Mouse (Mus musculus) CH12.LX (cell line): ENCODE measurements around the gene Dglucy. TPM values are rescaled to one million over a fixed set of nuclear protein-coding genes. Genes with fewer than 3 reads are reported as not detected.

Source experiments
- DNase-seq: peaks from one replicate; pipeline ENCODE4 v3.0.0-alpha.2; 2013; ENCODE audit errors: extremely low read depth
- H3K27ac ChIP-seq: 2 replicates; pipeline ENCODE4 v1.5.1; 2012; ENCODE audit warnings: low read depth, mild to moderate bottlenecking, control low read depth, moderate library complexity; ENCODE audit not compliant: insufficient read depth
- H3K27me3 ChIP-seq: replicated peaks from 2 replicates; pipeline ENCODE3; 2012; ENCODE audit warnings: inconsistent platforms
- H3K36me3 ChIP-seq, 2 experiments: replicated peaks in 1 of 2; 2 replicates each; pipeline versions ENCODE3 to v1.6.1; 2012; ENCODE audit warnings: inconsistent platforms in 1 of 2, low read length in 1 of 2, mild to moderate bottlenecking in 1 of 2, mixed read lengths in 1 of 2, moderate library complexity in 1 of 2; ENCODE audit not compliant: control insufficient read depth in 1 of 2, insufficient read depth in 1 of 2
- H3K4me1 ChIP-seq, 2 experiments: 2 replicates each; pipeline ENCODE4 v1.6.1; 2012; ENCODE audit warnings: inconsistent platforms in 1 of 2, moderate library complexity in 1 of 2; ENCODE audit not compliant: insufficient read depth in 2 of 2, control insufficient read depth in 1 of 2
- H3K4me2 ChIP-seq: 2 replicates; pipeline ENCODE4 v1.6.1; 2012; ENCODE audit warnings: low read depth, mild to moderate bottlenecking, control low read depth; ENCODE audit not compliant: poor library complexity, insufficient read depth, severe bottlenecking
- H3K4me3 ChIP-seq, 3 experiments: fragments of 150-350 bp in 1 of 3; sonication (generic) in 1 of 3; replicated peaks in 1 of 3; 2 replicates each; pipeline versions ENCODE3 to v1.5.1; 2011 to 2012; ENCODE audit warnings: low read depth in 2 of 3, low read length in 2 of 3, mild to moderate bottlenecking in 2 of 3, moderate library complexity in 2 of 3, control low read depth in 1 of 3, improper control_type of control experiment in 1 of 3, inconsistent platforms in 1 of 3, mixed read lengths in 1 of 3; ENCODE audit not compliant: poor library complexity in 1 of 3
- H3K79me2 ChIP-seq: replicated peaks from 2 replicates; pipeline ENCODE4 v1.6.1; 2012; ENCODE audit warnings: mild to moderate bottlenecking, moderate library complexity; ENCODE audit not compliant: control insufficient read depth, poor library complexity, insufficient read depth, severe bottlenecking; ENCODE audit errors: extremely low read depth
- H3K9ac ChIP-seq: 2 replicates; pipeline ENCODE4 v1.6.1; 2012; ENCODE audit warnings: low read depth, mild to moderate bottlenecking, control low read depth, moderate library complexity; ENCODE audit not compliant: insufficient read depth
- H3K9me3 ChIP-seq: replicated peaks from 2 replicates; pipeline ENCODE3; 2012; ENCODE audit warnings: low read length, inconsistent platforms, mixed read lengths
- BHLHE40 ChIP-seq: IDR thresholded peaks from 2 replicates; pipeline ENCODE4 v1.6.1; 2011; ENCODE audit warnings: mild to moderate bottlenecking, low read depth, low read length, improper control_type of control experiment
- CHD2 ChIP-seq: IDR thresholded peaks from 2 replicates; pipeline ENCODE4 v1.6.1; 2011; ENCODE audit warnings: low read length, improper control_type of control experiment
- CTCF ChIP-seq, 2 experiments: IDR thresholded peaks in 1 of 2; conservative IDR thresholded peaks in 1 of 2; 2 replicates each; pipeline ENCODE4 v1.5.1; 2011 to 2012; ENCODE audit warnings: low read depth in 2 of 2, low read length in 2 of 2, improper control_type of control experiment in 1 of 2, inconsistent platforms in 1 of 2, mild to moderate bottlenecking in 1 of 2, moderate library complexity in 1 of 2
- E2F4 ChIP-seq: IDR thresholded peaks from 2 replicates; pipeline ENCODE4 v1.6.1; 2011; ENCODE audit warnings: low read depth, low read length, improper control_type of control experiment; ENCODE audit not compliant: insufficient replicate concordance
- ELF1 ChIP-seq: IDR thresholded peaks from 2 replicates; pipeline ENCODE4 v1.6.1; 2014; ENCODE audit warnings: low read depth, mild to moderate bottlenecking, inconsistent platforms, low read length, improper control_type of control experiment
- EP300 ChIP-seq: IDR thresholded peaks from 2 replicates; pipeline ENCODE4 v1.6.1; 2011; ENCODE audit warnings: low read length, improper control_type of control experiment
- ETS1 ChIP-seq: conservative IDR thresholded peaks from 2 replicates; pipeline ENCODE4 v1.6.1; 2012; ENCODE audit warnings: low read depth, mild to moderate bottlenecking, inconsistent platforms, low read length, improper control_type of control experiment, moderate library complexity
- GABPA ChIP-seq: IDR thresholded peaks from 2 replicates; pipeline ENCODE4 v1.6.1; 2012; ENCODE audit warnings: low read depth, low read length, improper control_type of control experiment, inconsistent platforms; ENCODE audit not compliant: insufficient replicate concordance
- HCFC1 ChIP-seq: IDR thresholded peaks from 2 replicates; pipeline ENCODE4 v1.6.1; 2012; ENCODE audit warnings: low read depth, mild to moderate bottlenecking, inconsistent platforms, low read length, improper control_type of control experiment
- IRF4 ChIP-seq: IDR thresholded peaks from 2 replicates; pipeline ENCODE4 v1.6.1; 2014; ENCODE audit warnings: low read depth, mild to moderate bottlenecking, inconsistent platforms, low read length, improper control_type of control experiment
- JUN ChIP-seq: IDR thresholded peaks from 2 replicates; pipeline ENCODE4 v1.6.1; 2011; ENCODE audit warnings: low read depth, mild to moderate bottlenecking, low read length, improper control_type of control experiment, moderate library complexity; ENCODE audit not compliant: insufficient read depth
- KAT2A ChIP-seq: IDR thresholded peaks from 2 replicates; pipeline ENCODE4 v1.6.1; 2012; ENCODE audit warnings: low read length, improper control_type of control experiment, inconsistent platforms; ENCODE audit not compliant: insufficient replicate concordance
- MAFK ChIP-seq: IDR thresholded peaks from 2 replicates; pipeline ENCODE4 v1.6.1; 2011; ENCODE audit warnings: low read length, improper control_type of control experiment; ENCODE audit not compliant: insufficient replicate concordance
- MEF2A ChIP-seq: IDR thresholded peaks from 2 replicates; pipeline ENCODE4 v1.6.1; 2014; ENCODE audit warnings: low read depth, mild to moderate bottlenecking, inconsistent platforms, low read length, improper control_type of control experiment, borderline replicate concordance
- MXI1 ChIP-seq: IDR thresholded peaks from 2 replicates; pipeline ENCODE4 v1.6.1; 2011; ENCODE audit warnings: mild to moderate bottlenecking, low read depth, low read length, improper control_type of control experiment
- NELFE ChIP-seq: IDR thresholded peaks from 2 replicates; pipeline ENCODE4 v1.6.1; 2011; ENCODE audit warnings: low read depth, low read length, improper control_type of control experiment
- PAX5 ChIP-seq: IDR thresholded peaks from 2 replicates; pipeline ENCODE4 v1.6.1; 2012; ENCODE audit warnings: low read length, inconsistent platforms, mixed read lengths
- POLR2A ChIP-seq: IDR thresholded peaks from 2 replicates; pipeline ENCODE4 v1.6.1; 2011; ENCODE audit warnings: low read depth, mild to moderate bottlenecking, improper control_type of control experiment, low read length
- POLR2AphosphoS2 ChIP-seq: IDR thresholded peaks from 2 replicates; pipeline ENCODE4 v1.6.1; 2011; ENCODE audit warnings: low read depth, low read length, improper control_type of control experiment
- SIN3A ChIP-seq: IDR thresholded peaks from 2 replicates; pipeline ENCODE4 v1.6.1; 2012; ENCODE audit warnings: low read length, improper control_type of control experiment, inconsistent platforms
- SMC3 ChIP-seq: IDR thresholded peaks from 2 replicates; pipeline ENCODE4 v1.6.1; 2011; ENCODE audit warnings: low read depth, low read length, improper control_type of control experiment
- TBP ChIP-seq: conservative IDR thresholded peaks from 2 replicates; pipeline ENCODE4 v1.6.1; 2011; ENCODE audit warnings: low read depth, low read length, improper control_type of control experiment
- TCF12 ChIP-seq: IDR thresholded peaks from 2 replicates; pipeline ENCODE4 v1.6.1; 2014; ENCODE audit warnings: low read depth, mild to moderate bottlenecking, inconsistent platforms, low read length, improper control_type of control experiment
- UBTF ChIP-seq: IDR thresholded peaks from 2 replicates; pipeline ENCODE4 v1.6.1; 2012; ENCODE audit warnings: low read depth, mild to moderate bottlenecking, inconsistent platforms, low read length, improper control_type of control experiment, moderate library complexity
- USF1 ChIP-seq: IDR thresholded peaks from 2 replicates; pipeline ENCODE4 v1.6.1; 2014; ENCODE audit warnings: low read depth, mild to moderate bottlenecking, inconsistent platforms, low read length, improper control_type of control experiment
- USF2 ChIP-seq: conservative IDR thresholded peaks from 2 replicates; pipeline ENCODE4 v1.6.1; 2011; ENCODE audit warnings: low read depth, low read length, improper control_type of control experiment
- ZC3H11A ChIP-seq: IDR thresholded peaks from 2 replicates; pipeline ENCODE4 v1.6.1; 2012; ENCODE audit warnings: low read depth, mild to moderate bottlenecking, inconsistent platforms, low read length, improper control_type of control experiment
- ZKSCAN1 ChIP-seq: IDR thresholded peaks from 2 replicates; pipeline ENCODE4 v1.6.1; 2012; ENCODE audit warnings: low read depth, inconsistent platforms, low read length, improper control_type of control experiment, borderline replicate concordance
- ZMIZ1 ChIP-seq: IDR thresholded peaks from 2 replicates; pipeline ENCODE4 v1.6.1; 2012; ENCODE audit warnings: low read depth, mild to moderate bottlenecking, inconsistent platforms, low read length, improper control_type of control experiment
- dilution Hi-C: fragments of 300-500 bp; cut with MboI; formaldehyde crosslinking; loops from 2 replicates; pipeline ENCODE4 v1.14.3; 2020; ENCODE audit warnings: low sequenced_read_pairs; ENCODE audit not compliant: extremely low pct_unique_long_range_greater_than_20kb, extremely low pct_ligation_motif_present
- in situ Hi-C: fragments of 300-500 bp; cut with MboI; formaldehyde crosslinking; loops from 3 replicates; pipeline ENCODE4 v1.14.3; 2019; ENCODE audit warnings: low sequenced_read_pairs, low pct_ligation_motif_present, low pct_unique_long_range_greater_than_20kb, mixed read lengths
- polyA plus RNA-seq: library from polyadenylated mRNA; unstranded; fragments of >175 nt; gene quantifications from 2 replicates; pipeline ENCODE4 v1.2.1, GENCODE M21; 2012; ENCODE audit warnings: low read depth; ENCODE audit not compliant: insufficient read length
- total RNA-seq, 2 experiments: library from RNA; depleted of rRNA; stranded (reverse); fragments of 300-350 nt in 1 of 2; fragments of >200 nt in 1 of 2; gene quantifications; 2 replicates each; pipeline ENCODE4 v1.2.3; 2012 to 2014

Dglucy gene
- total and polyA plus RNA-seq, 3 experiments: 5.5 to 20.6 (median 10.1) TPM

DNA sequence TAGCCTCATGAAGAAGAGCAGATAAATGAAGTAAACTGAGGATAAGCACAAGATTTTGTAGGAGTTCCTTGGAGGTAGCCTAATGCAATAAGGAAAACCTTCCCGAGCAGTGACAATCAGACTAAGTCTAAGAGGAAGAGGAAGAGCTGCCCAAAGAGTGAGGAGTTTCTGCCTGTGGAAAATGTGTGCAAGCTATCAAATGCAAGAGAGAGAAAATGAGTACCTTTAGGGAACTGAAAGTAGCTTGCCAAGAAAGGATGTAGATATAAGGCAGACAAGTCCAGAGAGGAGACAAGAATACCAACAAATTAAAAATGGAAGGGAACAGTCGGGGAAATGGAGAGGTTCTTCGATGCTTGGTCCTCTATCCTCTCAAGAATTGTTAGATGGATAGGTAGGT is 106.7 kb downstream of the Dglucy start (continued):
- TF ChIP-seq MAFK (no peak), MEF2A (peak; percentile 51; the same call in 1 of the 2 replicates)

DNA sequence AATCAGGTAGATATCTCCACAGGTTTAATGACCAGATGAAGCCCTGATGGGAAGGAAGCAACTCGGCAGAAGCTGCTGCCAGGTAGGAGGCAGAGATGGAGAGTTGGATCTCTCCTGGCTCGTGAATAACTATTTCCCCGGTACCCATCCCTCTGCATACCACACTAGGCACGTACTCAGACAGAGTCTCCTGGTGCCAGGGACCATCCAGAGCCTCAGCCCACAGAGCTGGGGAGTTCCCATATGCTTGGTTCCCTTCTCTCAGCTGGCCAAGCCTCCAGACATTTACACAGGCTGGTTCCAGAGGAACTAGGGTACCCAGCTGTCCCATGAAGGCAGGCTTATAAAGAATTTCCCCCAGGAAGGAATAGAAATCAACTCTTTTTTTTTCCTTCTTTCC is 108.0 kb downstream of the Dglucy start:
- H3K36me3 ChIP-seq: no peaks in the 10 kb centered on the region
- H3K9me3 ChIP-seq: no peaks in the 10 kb centered on the region
- in situ Hi-C loops: loop anchor here (5.0 kb wide), 1 partner anchor 35 kb away; no protein-coding TSS in a partner anchor
- H3K4me1 ChIP-seq: peaks cover 28 to 59% of the 10 kb centered on the region in 2 experiments
- H3K4me3 ChIP-seq: peak overlapping the region in 1 of 3 experiments; percentile 6
- no peak overlapping the region for H3K9ac ChIP-seq
- no peak for DNase-seq
- H3K27me3 ChIP-seq: no peaks in the 10 kb centered on the region
- H3K79me2 ChIP-seq: no peaks in the 10 kb centered on the region
- dilution Hi-C loops: no loop called here
- H3K4me2 ChIP-seq: no peak overlapping the region
- no peak overlapping the region for H3K27ac ChIP-seq
- TF ChIP-seq POLR2A (no peak), POLR2AphosphoS2 (no peak), PAX5 (no peak), TBP (no peak), TCF12 (no peak), SIN3A (no peak), CTCF (conservative IDR thresholded peaks at IDR 0.05 in 1 of 2, IDR thresholded peaks at IDR 0.05 in 1 of 2; ENCODE audit: low read depth in 2 of 2, low read length in 2 of 2) (no peak), KAT2A (no peak), USF2 (no peak), ZKSCAN1 (no peak), BHLHE40 (no peak), JUN (no peak), IRF4 (no peak), SMC3 (no peak), CHD2 (no peak)
- TF ChIP-seq, all 38 proteins: peak for 0

DNA sequence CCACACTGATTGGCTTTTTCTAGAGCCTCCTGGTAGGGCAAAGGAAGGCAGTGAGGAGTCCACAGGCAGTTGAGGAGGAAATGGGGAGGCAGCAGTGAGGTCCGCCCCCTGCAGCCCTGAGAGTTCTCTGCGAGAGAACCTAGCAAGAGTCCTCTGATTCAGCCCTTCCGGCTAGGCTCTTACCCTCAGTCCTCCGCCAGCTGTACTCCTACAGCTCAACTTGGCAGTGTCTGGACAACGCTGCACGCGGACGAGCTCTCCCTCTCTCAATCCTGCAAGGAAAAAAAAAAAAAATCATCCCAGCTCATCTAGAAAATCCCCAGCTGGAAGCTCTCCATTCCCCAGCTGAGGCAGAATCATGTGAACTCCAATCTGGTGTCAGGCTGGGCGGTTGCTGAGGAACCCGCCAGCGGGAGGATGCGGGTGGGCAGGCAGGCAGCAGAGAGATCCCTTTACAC is 109.0 kb downstream of the Dglucy start:
- dilution Hi-C loops: no loop called here
- in situ Hi-C loops: loop anchor here (5.0 kb wide), 1 partner anchor 36 kb away; no protein-coding TSS in a partner anchor

More for the DNA sequence above, 109.0 kb downstream of the Dglucy start:
- no peak for DNase-seq
- Histone ChIP-seq H3K79me2 (no peaks in the 10 kb centered on the region), H3K4me2 (no peak overlapping the region), H3K9ac (no peak overlapping the region), H3K27me3 (no peaks in the 10 kb centered on the region), H3K36me3 (no peaks in the 10 kb centered on the region), H3K27ac (no peak overlapping the region), H3K4me3 (no peak overlapping the region), H3K4me1 (peaks cover 20 to 49% of the 10 kb centered on the region in 2 experiments), H3K9me3 (no peaks in the 10 kb centered on the region)
- TF ChIP-seq SMC3 (no peak), TBP (no peak), NELFE (no peak), CHD2 (no peak), SIN3A (no peak), USF2 (no peak), CTCF (conservative IDR thresholded peaks at IDR 0.05 in 1 of 2, IDR thresholded peaks at IDR 0.05 in 1 of 2; ENCODE audit: low read depth in 2 of 2, low read length in 2 of 2) (no peak), HCFC1 (no peak), ZC3H11A (no peak), MXI1 (no peak), ELF1 (no peak), PAX5 (no peak), POLR2AphosphoS2 (no peak), EP300 (no peak), USF1 (no peak), ZMIZ1 (no peak), E2F4 (no peak), GABPA (no peak), ETS1 (no peak), UBTF (no peak)
